Mouse (Mus musculus): ENCODE measurements around the gene Dthd1. TPM values are rescaled to one million over a fixed set of nuclear protein-coding genes. Genes with fewer than 3 reads are reported as not detected.

Dthd1 gene
- polyA plus RNA-seq, 1 experiment: not detected

- TF ChIP-seq MYOD1 (IDR thresholded peaks at IDR 0.05; ENCODE audit: control insufficient read depth, insufficient read length, low read depth): no peak
- TF ChIP-seq USF1 (IDR thresholded peaks at IDR 0.05; ENCODE audit: low read depth): no peak
- no peak for TF ChIP-seq MYOG (IDR thresholded peaks at IDR 0.05; ENCODE audit: control insufficient read depth, extremely low read depth, insufficient read length)
- TF ChIP-seq CEBPB (IDR thresholded peaks at IDR 0.05; ENCODE audit: low read depth): no peak
- TF ChIP-seq CTCF (IDR thresholded peaks at IDR 0.05; ENCODE audit: control insufficient read depth, insufficient read depth, insufficient read length): no peak
- TF ChIP-seq FOSL1 (IDR thresholded peaks at IDR 0.05; ENCODE audit: insufficient read depth, low read length, poor library complexity, severe bottlenecking): no peak
- no peak for TF ChIP-seq MAX (IDR thresholded peaks at IDR 0.05)
These were observed 37.7 kb downstream of the Dthd1 start for GRCm38 (mm10) chr5:62851337-62851736.

GRCm38 (mm10) chr5:62854361-62854844, 40.8 kb downstream of the Dthd1 start:
- TF ChIP-seq CTCF (IDR thresholded peaks at IDR 0.05; ENCODE audit: control insufficient read depth, insufficient read depth, insufficient read length) (no peak), USF1 (IDR thresholded peaks at IDR 0.05; ENCODE audit: low read depth) (no peak), FOSL1 (IDR thresholded peaks at IDR 0.05; ENCODE audit: insufficient read depth, low read length, poor library complexity, severe bottlenecking) (no peak), MYOD1 (IDR thresholded peaks at IDR 0.05; ENCODE audit: control insufficient read depth, insufficient read length, low read depth) (no peak), MYOG (IDR thresholded peaks at IDR 0.05; ENCODE audit: control insufficient read depth, extremely low read depth, insufficient read length) (no peak), MAX (IDR thresholded peaks at IDR 0.05) (no peak), CEBPB (IDR thresholded peaks at IDR 0.05; ENCODE audit: low read depth) (no peak)
- Histone ChIP-seq H3K79me3 (ENCODE audit: low read depth) (no peaks in the 10 kb centered on the region), H3K4me3 (ENCODE audit: insufficient read depth, poor library complexity, severe bottlenecking) (no peak overlapping the region), H3K79me2 (ENCODE audit: control insufficient read depth, insufficient read depth) (no peaks in the 10 kb centered on the region), H3ac (ENCODE audit: control insufficient read depth, insufficient read length, low read depth) (no peak overlapping the region), H3K27me3 (ENCODE audit: control insufficient read depth, insufficient read depth, insufficient read length) (no peaks in the 10 kb centered on the region), H3K36me3 (ENCODE audit: control insufficient read depth, insufficient read depth) (no peaks in the 10 kb centered on the region)

More at GRCm38 (mm10) chr5:62851337-62851736, 37.7 kb downstream of the Dthd1 start:
- H3K36me3 ChIP-seq (ENCODE audit: control insufficient read depth, insufficient read depth): no peaks in the 10 kb centered on the region
- no peak overlapping the region for H3K4me3 ChIP-seq (ENCODE audit: insufficient read depth, poor library complexity, severe bottlenecking)
- H3K27me3 ChIP-seq (ENCODE audit: control insufficient read depth, insufficient read depth, insufficient read length): no peaks in the 10 kb centered on the region
- H3K79me3 ChIP-seq (ENCODE audit: low read depth): no peaks in the 10 kb centered on the region
- H3K79me2 ChIP-seq (ENCODE audit: control insufficient read depth, insufficient read depth): no peaks in the 10 kb centered on the region
- no peak overlapping the region for H3ac ChIP-seq (ENCODE audit: control insufficient read depth, insufficient read length, low read depth)

DNA sequence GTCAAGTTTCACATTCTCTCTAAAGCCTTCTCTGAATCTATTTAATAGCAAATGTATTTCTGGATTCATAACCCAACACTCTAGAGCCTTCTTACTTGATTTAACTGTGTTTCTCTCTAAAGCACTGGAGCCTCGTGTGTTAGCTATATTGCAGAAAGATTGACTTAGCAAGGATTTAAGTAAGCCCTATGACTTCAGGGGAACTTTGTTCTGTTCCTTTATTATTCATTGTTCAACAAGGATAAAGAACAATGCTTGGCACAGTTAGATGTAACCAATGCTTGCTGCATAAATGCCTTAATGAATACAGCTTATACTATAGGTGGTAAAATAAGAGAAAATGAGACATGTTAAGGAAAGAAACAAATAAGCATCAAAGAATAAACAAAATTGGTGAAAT, 43.9 kb downstream of the Dthd1 start:
- Histone ChIP-seq H3K79me3 (ENCODE audit: low read depth) (no peaks in the 10 kb centered on the region), H3K27me3 (ENCODE audit: control insufficient read depth, insufficient read depth, insufficient read length) (no peaks in the 10 kb centered on the region), H3K4me3 (ENCODE audit: insufficient read depth, poor library complexity, severe bottlenecking) (no peak overlapping the region), H3K79me2 (ENCODE audit: control insufficient read depth, insufficient read depth) (no peaks in the 10 kb centered on the region), H3ac (ENCODE audit: control insufficient read depth, insufficient read length, low read depth) (no peak overlapping the region), H3K36me3 (ENCODE audit: control insufficient read depth, insufficient read depth) (no peaks in the 10 kb centered on the region)
- TF ChIP-seq CEBPB (IDR thresholded peaks at IDR 0.05; ENCODE audit: low read depth) (no peak), CTCF (IDR thresholded peaks at IDR 0.05; ENCODE audit: control insufficient read depth, insufficient read depth, insufficient read length) (no peak), MYOD1 (IDR thresholded peaks at IDR 0.05; ENCODE audit: control insufficient read depth, insufficient read length, low read depth) (no peak), MAX (IDR thresholded peaks at IDR 0.05) (no peak), USF1 (IDR thresholded peaks at IDR 0.05; ENCODE audit: low read depth) (no peak), MYOG (IDR thresholded peaks at IDR 0.05; ENCODE audit: control insufficient read depth, extremely low read depth, insufficient read length) (no peak), FOSL1 (IDR thresholded peaks at IDR 0.05; ENCODE audit: insufficient read depth, low read length, poor library complexity, severe bottlenecking) (no peak)

DNA sequence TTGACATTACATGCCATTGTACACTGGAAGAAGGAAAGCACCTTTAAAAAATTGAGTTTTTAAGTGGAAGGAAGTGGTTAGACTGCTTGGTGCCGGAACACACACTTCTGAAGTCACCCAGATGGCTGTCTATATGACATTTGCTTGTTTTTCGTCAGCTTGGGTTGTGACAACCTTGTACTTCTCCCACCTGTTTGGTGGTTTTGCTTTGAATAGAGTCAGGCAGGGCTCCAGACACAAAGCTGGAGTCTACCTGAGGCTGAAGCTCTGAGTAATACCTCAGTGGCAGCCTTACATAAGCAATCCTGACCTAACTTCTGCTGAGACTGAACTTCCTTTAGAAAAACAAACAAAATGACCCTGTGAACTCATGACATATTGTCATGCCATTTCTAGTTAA, 44.7 kb downstream of the Dthd1 start:
- no peak for TF ChIP-seq MYOG (IDR thresholded peaks at IDR 0.05; ENCODE audit: control insufficient read depth, extremely low read depth, insufficient read length)
- TF ChIP-seq MYOD1 (IDR thresholded peaks at IDR 0.05; ENCODE audit: control insufficient read depth, insufficient read length, low read depth): no peak
- no peak for TF ChIP-seq CEBPB (IDR thresholded peaks at IDR 0.05; ENCODE audit: low read depth)
- no peak for TF ChIP-seq MAX (IDR thresholded peaks at IDR 0.05)
- no peak for TF ChIP-seq FOSL1 (IDR thresholded peaks at IDR 0.05; ENCODE audit: insufficient read depth, low read length, poor library complexity, severe bottlenecking)
- no peak for TF ChIP-seq USF1 (IDR thresholded peaks at IDR 0.05; ENCODE audit: low read depth)
- TF ChIP-seq CTCF (IDR thresholded peaks at IDR 0.05; ENCODE audit: control insufficient read depth, insufficient read depth, insufficient read length): no peak
- Histone ChIP-seq H3K4me3 (ENCODE audit: insufficient read depth, poor library complexity, severe bottlenecking) (no peak overlapping the region), H3K79me2 (ENCODE audit: control insufficient read depth, insufficient read depth) (no peaks in the 10 kb centered on the region), H3K79me3 (ENCODE audit: low read depth) (no peaks in the 10 kb centered on the region), H3ac (ENCODE audit: control insufficient read depth, insufficient read length, low read depth) (no peak overlapping the region), H3K36me3 (ENCODE audit: control insufficient read depth, insufficient read depth) (no peaks in the 10 kb centered on the region), H3K27me3 (ENCODE audit: control insufficient read depth, insufficient read depth, insufficient read length) (no peaks in the 10 kb centered on the region)

GRCm38 (mm10) chr5:62864348-62864747, 50.7 kb downstream of the Dthd1 start:
- no peak overlapping the region for H3ac ChIP-seq (ENCODE audit: control insufficient read depth, insufficient read length, low read depth)
- TF ChIP-seq MAX (IDR thresholded peaks at IDR 0.05) (no peak), CTCF (IDR thresholded peaks at IDR 0.05; ENCODE audit: control insufficient read depth, insufficient read depth, insufficient read length) (no peak), CEBPB (IDR thresholded peaks at IDR 0.05; ENCODE audit: low read depth) (no peak), MYOD1 (IDR thresholded peaks at IDR 0.05; ENCODE audit: control insufficient read depth, insufficient read length, low read depth) (no peak), MYOG (IDR thresholded peaks at IDR 0.05; ENCODE audit: control insufficient read depth, extremely low read depth, insufficient read length) (no peak), FOSL1 (IDR thresholded peaks at IDR 0.05; ENCODE audit: insufficient read depth, low read length, poor library complexity, severe bottlenecking) (no peak), USF1 (IDR thresholded peaks at IDR 0.05; ENCODE audit: low read depth) (no peak)

More at GRCm38 (mm10) chr5:62864348-62864747, 50.7 kb downstream of the Dthd1 start:
- H3K79me3 ChIP-seq (ENCODE audit: low read depth): no peaks in the 10 kb centered on the region
- no peaks in the 10 kb centered on the region for H3K36me3 ChIP-seq (ENCODE audit: control insufficient read depth, insufficient read depth)
- H3K27me3 ChIP-seq (ENCODE audit: control insufficient read depth, insufficient read depth, insufficient read length): no peaks in the 10 kb centered on the region
- H3K79me2 ChIP-seq (ENCODE audit: control insufficient read depth, insufficient read depth): no peaks in the 10 kb centered on the region
- H3K4me3 ChIP-seq (ENCODE audit: insufficient read depth, poor library complexity, severe bottlenecking): no peak overlapping the region
